Mouse (Mus musculus) midbrain, embryonic 13.5 days (tissue): ENCODE results near the gene Mroh3. TPM values are rescaled to one million over a fixed set of nuclear protein-coding genes. Genes with fewer than 3 reads are reported as not detected.
A peak's percentile ranks its signal among the peaks of the same experiment; 100 is the strongest.

Experiments used
- ATAC-seq: fragments of 200-750 bp; cut with Nextera tagmentation; 2 replicates; pipeline ENCODE4 v1.8.0; 2017; ENCODE audit warnings: mild to moderate bottlenecking, moderate TSS enrichment, moderate library complexity
- H3K27ac ChIP-seq: fragments of 300-500 bp; sonication (generic); 2 replicates; pipeline ENCODE4 v1.5.1; 2015; ENCODE audit warnings: inconsistent platforms, mild to moderate bottlenecking, moderate library complexity
- H3K27me3 ChIP-seq: fragments of 300-500 bp; sonication (generic); 2 replicates; pipeline ENCODE4 v1.6.1; 2015; ENCODE audit warnings: mild to moderate bottlenecking, inconsistent platforms
- H3K36me3 ChIP-seq: fragments of 300-500 bp; sonication (generic); 2 replicates; pipeline ENCODE4 v1.6.1; 2015; ENCODE audit warnings: mild to moderate bottlenecking, inconsistent platforms
- H3K4me1 ChIP-seq: fragments of 300-500 bp; sonication (generic); replicated peaks from 2 replicates; pipeline ENCODE4 v1.6.1; 2015; ENCODE audit warnings: inconsistent platforms
- H3K4me2 ChIP-seq: fragments of 300-500 bp; sonication (generic); replicated peaks from 2 replicates; pipeline ENCODE4 v1.6.1; 2015; ENCODE audit warnings: moderate library complexity, mild to moderate bottlenecking, inconsistent platforms
- H3K4me3 ChIP-seq: fragments of 300-500 bp; sonication (generic); replicated peaks from 2 replicates; pipeline ENCODE4 v1.5.1; 2015; ENCODE audit warnings: mild to moderate bottlenecking, inconsistent platforms
- H3K9ac ChIP-seq: fragments of 300-500 bp; sonication (generic); replicated peaks from 2 replicates; pipeline ENCODE4 v1.6.1; 2015; ENCODE audit warnings: mild to moderate bottlenecking, inconsistent platforms
- H3K9me3 ChIP-seq: fragments of 300-500 bp; sonication (generic); 2 replicates; pipeline ENCODE4 v1.6.1; 2016; ENCODE audit warnings: mild to moderate bottlenecking, inconsistent platforms
- WGBS: fragments of 180-500 bp; shearing (Covaris S2); methylation state at CpG from one replicate; pipeline ENCODE4 v1.1.7; 2015; 5-methylcytosine and 5-hydroxymethylcytosine counted together
- polyA plus RNA-seq: library from polyadenylated mRNA; unstranded; fragments of >200 nt; fragmentation: Nextera tagmentation; extraction: Ambion mirVana; gene quantifications from 2 replicates; pipeline ENCODE4 v1.2.1, GENCODE M21; 2015

Gene Mroh3
- polyA plus RNA-seq, 1 experiment from 2014 or later: 0.17 TPM

DNA sequence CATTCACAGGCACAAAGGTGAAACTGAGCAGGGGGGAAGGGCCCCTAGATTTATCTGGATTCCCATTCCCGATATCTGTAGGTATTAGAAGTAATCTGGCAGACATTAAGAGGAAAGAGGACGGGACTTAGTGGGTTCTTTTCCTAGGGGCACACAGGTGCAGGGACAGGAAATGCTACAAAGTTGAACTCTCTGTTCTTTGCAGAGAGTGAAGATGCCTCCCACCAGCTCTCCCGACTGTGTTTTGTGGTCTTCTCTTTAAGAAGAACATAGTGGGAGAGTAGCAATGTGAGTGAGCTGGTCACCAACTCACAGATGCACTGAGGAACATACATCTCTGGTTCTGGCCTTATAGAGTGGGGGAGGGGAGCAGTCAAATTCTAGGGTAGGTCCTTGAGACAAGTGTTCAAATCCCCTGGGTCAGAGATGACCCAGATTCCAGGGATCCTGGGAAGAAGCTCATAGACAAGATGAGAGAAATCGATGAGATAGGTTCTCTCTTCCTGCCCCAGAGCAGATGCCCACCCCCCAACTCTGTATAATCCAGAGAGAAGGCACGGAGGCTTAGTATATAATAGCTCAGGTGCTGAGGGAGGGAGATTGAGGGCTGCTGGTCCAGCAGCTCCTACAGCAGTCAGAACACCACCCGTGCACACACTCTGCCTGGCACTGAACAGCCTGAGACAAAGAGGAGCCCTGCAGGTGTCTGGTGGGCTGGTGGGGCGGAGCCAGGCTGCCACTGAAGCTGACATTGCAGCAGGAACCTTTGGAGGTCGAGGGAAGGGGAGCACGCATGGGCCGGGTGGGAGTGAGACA is 80.0 kb downstream of the Mroh3 start:
- Histone ChIP-seq H3K36me3 (no peaks in the 10 kb centered on the region), H3K27me3 (peaks cover 4% of the 10 kb centered on the region; the same call in 1 of the 2 replicates), H3K9me3 (no peaks in the 10 kb centered on the region), H3K4me3 (peak overlapping the region; percentile 91), H3K9ac (peak overlapping the region; percentile 94), H3K4me2 (peak overlapping the region; percentile 75), H3K27ac (peak overlapping the region; percentile 95), H3K4me1 (peaks cover 66% of the 10 kb centered on the region)
- peak; percentile 22 for ATAC-seq
- 18% methylated on average over 10 of the region's 10 CpGs for WGBS

Other genes with a start within 250 kb of the Mroh3 start
- not detected in 2 replicates for gene Igfn1, start 206.5 kb downstream of the Mroh3 start, polyA plus RNA-seq
- gene Tmem9, start 204.7 kb downstream of the Mroh3 start, polyA plus RNA-seq: 144 and 146 TPM in 2 replicates
- not detected in 2 replicates for gene Ascl5, start 162.0 kb downstream of the Mroh3 start, polyA plus RNA-seq
- gene Cacna1s, start 160.1 kb downstream of the Mroh3 start, polyA plus RNA-seq: 0.22 TPM in 1 of 2 replicates, not detected in the other
- gene Kif21b, start 81.4 kb downstream of the Mroh3 start, polyA plus RNA-seq: 44.1 and 49.3 TPM in 2 replicates
- 4.7 and 6.2 TPM in 2 replicates for gene Inava, start 21.4 kb upstream of the Mroh3 start, polyA plus RNA-seq
- gene Gpr25, start 48.0 kb upstream of the Mroh3 start, polyA plus RNA-seq: 0.24 TPM in 1 of 2 replicates, not detected in the other
- gene Camsap2, start 133.3 kb upstream of the Mroh3 start, polyA plus RNA-seq: 28.1 and 29.1 TPM in 2 replicates
- gene Ddx59, start 202.4 kb upstream of the Mroh3 start, polyA plus RNA-seq: 16.7 and 19.0 TPM in 2 replicates